Mouse (Mus musculus) embryonic facial prominence, embryonic 15.5 days (tissue): ENCODE results near the gene Cckbr. TPM values are rescaled to one million over a fixed set of nuclear protein-coding genes. Genes with fewer than 3 reads are reported as not detected.
A peak's percentile ranks its signal among the peaks of the same experiment; 100 is the strongest.
"Not testable (repeated sequence)": the region's sequence is repeated elsewhere in the genome, so short reads cannot be mapped to it uniquely, and the experiment has no call there.

Experiments
- ATAC-seq: fragments of 200-750 bp; cut with Nextera tagmentation; 2 replicates; pipeline ENCODE4 v1.8.0; 2017; ENCODE audit warnings: low read depth, moderate TSS enrichment; ENCODE audit not compliant: insufficient number of reproducible peaks, low FRiP score, low TSS enrichment
- H3K27ac ChIP-seq: fragments of 300-500 bp; sonication (generic); replicated peaks from 2 replicates; pipeline ENCODE4 v1.5.1; 2015; ENCODE audit warnings: mild to moderate bottlenecking, inconsistent platforms
- H3K27me3 ChIP-seq: fragments of 300-500 bp; sonication (generic); 2 replicates; pipeline ENCODE4 v1.6.1; 2015; ENCODE audit warnings: inconsistent platforms
- H3K36me3 ChIP-seq: fragments of 300-500 bp; sonication (generic); 2 replicates; pipeline ENCODE4 v1.6.1; 2015; ENCODE audit warnings: mild to moderate bottlenecking, inconsistent platforms
- H3K4me1 ChIP-seq: fragments of 300-500 bp; sonication (generic); 2 replicates; pipeline ENCODE4 v1.6.1; 2015; ENCODE audit warnings: inconsistent platforms
- H3K4me2 ChIP-seq: fragments of 300-500 bp; sonication (generic); replicated peaks from 2 replicates; pipeline ENCODE4 v1.6.1; 2015; ENCODE audit warnings: mild to moderate bottlenecking, inconsistent platforms
- H3K4me3 ChIP-seq: fragments of 300-500 bp; sonication (generic); replicated peaks from 2 replicates; pipeline ENCODE4 v1.5.1; 2015; ENCODE audit warnings: mild to moderate bottlenecking, inconsistent platforms
- H3K9ac ChIP-seq: fragments of 300-500 bp; sonication (generic); 2 replicates; pipeline ENCODE4 v1.6.1; 2015; ENCODE audit warnings: inconsistent platforms
- H3K9me3 ChIP-seq: fragments of 300-500 bp; sonication (generic); replicated peaks from 2 replicates; pipeline ENCODE4 v1.6.1; 2016; ENCODE audit warnings: inconsistent platforms
- WGBS: fragments of 180-500 bp; shearing (Covaris S2); methylation state at CpG from one replicate; pipeline ENCODE4 v1.1.7; 2015; 5-methylcytosine and 5-hydroxymethylcytosine counted together
- polyA plus RNA-seq: library from polyadenylated mRNA; unstranded; fragments of >200 nt; fragmentation: Nextera tagmentation; extraction: Ambion mirVana; gene quantifications from 2 replicates; pipeline ENCODE4 v1.2.1, GENCODE M21; 2015

Cckbr gene
- polyA plus RNA-seq, 1 experiment from 2014 or later = 0.48 TPM

- no peak overlapping the region for H3K27ac ChIP-seq
- no peaks in the 10 kb centered on the region for H3K9me3 ChIP-seq
- no peaks in the 10 kb centered on the region for H3K4me1 ChIP-seq
- no peaks in the 10 kb centered on the region for H3K36me3 ChIP-seq
- no peaks in the 10 kb centered on the region for H3K27me3 ChIP-seq
- ATAC-seq = no peak
- no peak overlapping the region for H3K9ac ChIP-seq
- WGBS = 72% methylated on average over 1 of the region's 1 CpGs
- no peak overlapping the region for H3K4me3 ChIP-seq
- no peak overlapping the region for H3K4me2 ChIP-seq
These were observed 19.2 kb upstream of the Cckbr start for GRCm38 (mm10) chr7:105406322-105406721.

GRCm38 (mm10) chr7:105411874-105412632 is 13.5 kb upstream of the Cckbr start:
- not testable (repeated sequence) for H3K9me3 ChIP-seq, H3K36me3 ChIP-seq, ATAC-seq, H3K4me3 ChIP-seq, H3K27ac ChIP-seq, H3K4me2 ChIP-seq, H3K4me1 ChIP-seq, H3K9ac ChIP-seq, H3K27me3 ChIP-seq
- WGBS = 57% methylated on average over 8 of the region's 8 CpGs

- H3K4me1 ChIP-seq = no peaks in the 10 kb centered on the region
- H3K9ac ChIP-seq = no peak overlapping the region
- no peaks in the 10 kb centered on the region for H3K36me3 ChIP-seq
- WGBS = 56% methylated on average over 6 of the region's 6 CpGs
- no peaks in the 10 kb centered on the region for H3K9me3 ChIP-seq
- no peak overlapping the region for H3K27ac ChIP-seq
- no peaks in the 10 kb centered on the region for H3K27me3 ChIP-seq
- no peak overlapping the region for H3K4me3 ChIP-seq
- no peak overlapping the region for H3K4me2 ChIP-seq
- no peak for ATAC-seq
These were observed 11.1 kb upstream of the Cckbr start for GRCm38 (mm10) chr7:105414385-105414784.

- no peak for ATAC-seq
- WGBS = 95% methylated on average over 7 of the region's 7 CpGs
- H3K9ac ChIP-seq = no peak overlapping the region
- no peak overlapping the region for H3K4me2 ChIP-seq
- H3K4me1 ChIP-seq = no peaks in the 10 kb centered on the region
- no peaks in the 10 kb centered on the region for H3K36me3 ChIP-seq
- H3K27ac ChIP-seq = no peak overlapping the region
- no peaks in the 10 kb centered on the region for H3K27me3 ChIP-seq
- no peaks in the 10 kb centered on the region for H3K9me3 ChIP-seq
- no peak overlapping the region for H3K4me3 ChIP-seq
These were observed 9.0 kb upstream of the Cckbr start for GRCm38 (mm10) chr7:105416529-105416928.

- no peak overlapping the region for H3K27ac ChIP-seq
- H3K36me3 ChIP-seq = no peaks in the 10 kb centered on the region
- WGBS = 76% methylated on average over 5 of the region's 5 CpGs
- no peak overlapping the region for H3K9ac ChIP-seq
- no peak for ATAC-seq
- H3K4me2 ChIP-seq = no peak overlapping the region
- H3K27me3 ChIP-seq = no peaks in the 10 kb centered on the region
- H3K4me1 ChIP-seq = no peaks in the 10 kb centered on the region
- H3K9me3 ChIP-seq = no peaks in the 10 kb centered on the region
- no peak overlapping the region for H3K4me3 ChIP-seq
These were observed 7.4 kb upstream of the Cckbr start for GRCm38 (mm10) chr7:105418106-105418505.

GRCm38 (mm10) chr7:105420903-105421302 is 4.6 kb upstream of the Cckbr start:
- Histone ChIP-seq H3K9me3 (no peaks in the 10 kb centered on the region), H3K9ac (no peak overlapping the region), H3K4me2 (no peak overlapping the region), H3K27me3 (peaks cover 25% of the 10 kb centered on the region), H3K27ac (no peak overlapping the region), H3K4me1 (peaks cover 7% of the 10 kb centered on the region), H3K36me3 (no peaks in the 10 kb centered on the region), H3K4me3 (no peak overlapping the region)
- 44% methylated on average over 2 of the region's 2 CpGs for WGBS
- ATAC-seq = no peak

GRCm38 (mm10) chr7:105424368-105424767 is 1.2 kb upstream of the Cckbr start:
- no peaks in the 10 kb centered on the region for H3K9me3 ChIP-seq
- H3K27ac ChIP-seq = no peak overlapping the region
- no peaks in the 10 kb centered on the region for H3K36me3 ChIP-seq
- no peak overlapping the region for H3K4me2 ChIP-seq
- no peak for ATAC-seq
- peaks cover 8% of the 10 kb centered on the region for H3K4me1 ChIP-seq
- no peak overlapping the region for H3K9ac ChIP-seq
- H3K4me3 ChIP-seq = no peak overlapping the region
- 27% methylated on average over 5 of the region's 5 CpGs for WGBS
- peaks cover 51% of the 10 kb centered on the region for H3K27me3 ChIP-seq

GRCm38 (mm10) chr7:105426051-105426450 is 520 bp downstream of the Cckbr start:
- Histone ChIP-seq H3K27ac (no peak overlapping the region), H3K36me3 (no peaks in the 10 kb centered on the region), H3K4me2 (peak overlapping the region; percentile 65), H3K27me3 (peaks cover 51% of the 10 kb centered on the region), H3K4me3 (peak overlapping the region; percentile 38), H3K9me3 (no peaks in the 10 kb centered on the region), H3K9ac (no peak overlapping the region), H3K4me1 (peaks cover 8% of the 10 kb centered on the region)
- 3% methylated on average over 11 of the region's 11 CpGs for WGBS
- no peak for ATAC-seq

- WGBS = 65% methylated on average over 1 of the region's 1 CpGs
- H3K4me3 ChIP-seq = no peak overlapping the region
- no peak for ATAC-seq
- no peaks in the 10 kb centered on the region for H3K36me3 ChIP-seq
- H3K4me1 ChIP-seq = no peaks in the 10 kb centered on the region
- no peak overlapping the region for H3K9ac ChIP-seq
- peaks cover 15% of the 10 kb centered on the region for H3K27me3 ChIP-seq
- H3K9me3 ChIP-seq = no peaks in the 10 kb centered on the region
- H3K27ac ChIP-seq = no peak overlapping the region
- no peak overlapping the region for H3K4me2 ChIP-seq
These were observed 6.5 kb downstream of the Cckbr start for GRCm38 (mm10) chr7:105432058-105432457.

GRCm38 (mm10) chr7:105433859-105434258 is 8.3 kb downstream of the Cckbr start:
- WGBS = 82% methylated on average over 17 of the region's 17 CpGs
- no peak for ATAC-seq

GRCm38 (mm10) chr7:105434798-105435197 is 9.3 kb downstream of the Cckbr start:
- peaks cover 8% of the 10 kb centered on the region; the same call in 1 of the 2 replicates for H3K4me1 ChIP-seq
- no peak overlapping the region for H3K9ac ChIP-seq
- no peak overlapping the region for H3K4me2 ChIP-seq
- H3K27me3 ChIP-seq = no peaks in the 10 kb centered on the region
- ATAC-seq = no peak
- no peaks in the 10 kb centered on the region for H3K36me3 ChIP-seq
- 86% methylated on average over 22 of the region's 22 CpGs for WGBS
- no peaks in the 10 kb centered on the region for H3K9me3 ChIP-seq
- no peak overlapping the region for H3K4me3 ChIP-seq
- H3K27ac ChIP-seq = no peak overlapping the region

More at GRCm38 (mm10) chr7:105433859-105434258, 8.3 kb downstream of the Cckbr start:
- no peak overlapping the region for H3K4me2 ChIP-seq
- H3K27ac ChIP-seq = no peak overlapping the region
- H3K4me3 ChIP-seq = no peak overlapping the region
- H3K36me3 ChIP-seq = no peaks in the 10 kb centered on the region
- no peak overlapping the region for H3K9ac ChIP-seq
- H3K9me3 ChIP-seq = no peaks in the 10 kb centered on the region
- peaks cover 8% of the 10 kb centered on the region; the same call in 1 of the 2 replicates for H3K4me1 ChIP-seq
- 0 out of 2 replicates have a peak, but pooled peaks cover 3% of the 10 kb centered on the region for H3K27me3 ChIP-seq
